Mouse (Mus musculus): Measurements from ENCODE around the gene Prkx.

- TF ChIP-seq CTCF (IDR thresholded peaks at IDR 0.05; ENCODE audit: borderline replicate concordance, control insufficient read depth, extremely low read depth, insufficient read depth, low read length, poor library complexity), result no peak
- TF ChIP-seq POLR2A (IDR thresholded peaks at IDR 0.05; ENCODE audit: control insufficient read depth, extremely low read depth, insufficient read depth, low read length, poor library complexity), result no peak
These were observed 51.8 kb downstream of the Prkx start for GRCm38 (mm10) chrX:77744260-77744659.
